Mouse (Mus musculus) CH12.LX (cell line): ENCODE measurements around the gene Smg9. TPM values are rescaled to one million over a fixed set of nuclear protein-coding genes. Genes with fewer than 3 reads are reported as not detected.

Source experiments
- DNase-seq: peaks from one replicate; pipeline ENCODE4 v3.0.0-alpha.2; 2013; ENCODE audit errors: extremely low read depth
- H3K27ac ChIP-seq: 2 replicates; pipeline ENCODE4 v1.5.1; 2012; ENCODE audit warnings: low read depth, mild to moderate bottlenecking, control low read depth, moderate library complexity; ENCODE audit not compliant: insufficient read depth
- H3K27me3 ChIP-seq: replicated peaks from 2 replicates; pipeline ENCODE3; 2012; ENCODE audit warnings: inconsistent platforms
- H3K36me3 ChIP-seq, 2 experiments: replicated peaks in 1 of 2; 2 replicates each; pipeline versions ENCODE3 to v1.6.1; 2012; ENCODE audit warnings: inconsistent platforms in 1 of 2, low read length in 1 of 2, mild to moderate bottlenecking in 1 of 2, mixed read lengths in 1 of 2, moderate library complexity in 1 of 2; ENCODE audit not compliant: control insufficient read depth in 1 of 2, insufficient read depth in 1 of 2
- H3K4me1 ChIP-seq, 2 experiments: 2 replicates each; pipeline ENCODE4 v1.6.1; 2012; ENCODE audit warnings: inconsistent platforms in 1 of 2, moderate library complexity in 1 of 2; ENCODE audit not compliant: insufficient read depth in 2 of 2, control insufficient read depth in 1 of 2
- H3K4me2 ChIP-seq: 2 replicates; pipeline ENCODE4 v1.6.1; 2012; ENCODE audit warnings: low read depth, mild to moderate bottlenecking, control low read depth; ENCODE audit not compliant: poor library complexity, insufficient read depth, severe bottlenecking
- H3K4me3 ChIP-seq, 3 experiments: fragments of 150-350 bp in 1 of 3; sonication (generic) in 1 of 3; replicated peaks in 1 of 3; 2 replicates each; pipeline versions ENCODE3 to v1.5.1; 2011 to 2012; ENCODE audit warnings: low read depth in 2 of 3, low read length in 2 of 3, mild to moderate bottlenecking in 2 of 3, moderate library complexity in 2 of 3, control low read depth in 1 of 3, improper control_type of control experiment in 1 of 3, inconsistent platforms in 1 of 3, mixed read lengths in 1 of 3; ENCODE audit not compliant: poor library complexity in 1 of 3
- H3K79me2 ChIP-seq: replicated peaks from 2 replicates; pipeline ENCODE4 v1.6.1; 2012; ENCODE audit warnings: mild to moderate bottlenecking, moderate library complexity; ENCODE audit not compliant: control insufficient read depth, poor library complexity, insufficient read depth, severe bottlenecking; ENCODE audit errors: extremely low read depth
- H3K9ac ChIP-seq: 2 replicates; pipeline ENCODE4 v1.6.1; 2012; ENCODE audit warnings: low read depth, mild to moderate bottlenecking, control low read depth, moderate library complexity; ENCODE audit not compliant: insufficient read depth
- H3K9me3 ChIP-seq: replicated peaks from 2 replicates; pipeline ENCODE3; 2012; ENCODE audit warnings: low read length, inconsistent platforms, mixed read lengths
- CHD1 ChIP-seq: IDR thresholded peaks from 2 replicates; pipeline ENCODE4 v1.6.1; 2012; ENCODE audit warnings: low read depth, low read length, improper control_type of control experiment, inconsistent platforms
- E2F4 ChIP-seq: IDR thresholded peaks from 2 replicates; pipeline ENCODE4 v1.6.1; 2011; ENCODE audit warnings: low read depth, low read length, improper control_type of control experiment; ENCODE audit not compliant: insufficient replicate concordance
- ETS1 ChIP-seq: conservative IDR thresholded peaks from 2 replicates; pipeline ENCODE4 v1.6.1; 2012; ENCODE audit warnings: low read depth, mild to moderate bottlenecking, inconsistent platforms, low read length, improper control_type of control experiment, moderate library complexity
- GABPA ChIP-seq: IDR thresholded peaks from 2 replicates; pipeline ENCODE4 v1.6.1; 2012; ENCODE audit warnings: low read depth, low read length, improper control_type of control experiment, inconsistent platforms; ENCODE audit not compliant: insufficient replicate concordance
- JUN ChIP-seq: IDR thresholded peaks from 2 replicates; pipeline ENCODE4 v1.6.1; 2011; ENCODE audit warnings: low read depth, mild to moderate bottlenecking, low read length, improper control_type of control experiment, moderate library complexity; ENCODE audit not compliant: insufficient read depth
- KAT2A ChIP-seq: IDR thresholded peaks from 2 replicates; pipeline ENCODE4 v1.6.1; 2012; ENCODE audit warnings: low read length, improper control_type of control experiment, inconsistent platforms; ENCODE audit not compliant: insufficient replicate concordance
- MAX ChIP-seq: IDR thresholded peaks from 2 replicates; pipeline ENCODE4 v1.6.1; 2011; ENCODE audit warnings: low read length, improper control_type of control experiment
- MEF2A ChIP-seq: IDR thresholded peaks from 2 replicates; pipeline ENCODE4 v1.6.1; 2014; ENCODE audit warnings: low read depth, mild to moderate bottlenecking, inconsistent platforms, low read length, improper control_type of control experiment, borderline replicate concordance
- NRF1 ChIP-seq: IDR thresholded peaks from 2 replicates; pipeline ENCODE4 v1.6.1; 2014; ENCODE audit warnings: low read depth, mild to moderate bottlenecking, inconsistent platforms, low read length, improper control_type of control experiment, moderate library complexity
- PAX5 ChIP-seq: IDR thresholded peaks from 2 replicates; pipeline ENCODE4 v1.6.1; 2012; ENCODE audit warnings: low read length, inconsistent platforms, mixed read lengths
- SIN3A ChIP-seq: IDR thresholded peaks from 2 replicates; pipeline ENCODE4 v1.6.1; 2012; ENCODE audit warnings: low read length, improper control_type of control experiment, inconsistent platforms
- SMC3 ChIP-seq: IDR thresholded peaks from 2 replicates; pipeline ENCODE4 v1.6.1; 2011; ENCODE audit warnings: low read depth, low read length, improper control_type of control experiment
- TCF12 ChIP-seq: IDR thresholded peaks from 2 replicates; pipeline ENCODE4 v1.6.1; 2014; ENCODE audit warnings: low read depth, mild to moderate bottlenecking, inconsistent platforms, low read length, improper control_type of control experiment
- UBTF ChIP-seq: IDR thresholded peaks from 2 replicates; pipeline ENCODE4 v1.6.1; 2012; ENCODE audit warnings: low read depth, mild to moderate bottlenecking, inconsistent platforms, low read length, improper control_type of control experiment, moderate library complexity
- USF1 ChIP-seq: IDR thresholded peaks from 2 replicates; pipeline ENCODE4 v1.6.1; 2014; ENCODE audit warnings: low read depth, mild to moderate bottlenecking, inconsistent platforms, low read length, improper control_type of control experiment
- ZC3H11A ChIP-seq: IDR thresholded peaks from 2 replicates; pipeline ENCODE4 v1.6.1; 2012; ENCODE audit warnings: low read depth, mild to moderate bottlenecking, inconsistent platforms, low read length, improper control_type of control experiment
- ZKSCAN1 ChIP-seq: IDR thresholded peaks from 2 replicates; pipeline ENCODE4 v1.6.1; 2012; ENCODE audit warnings: low read depth, inconsistent platforms, low read length, improper control_type of control experiment, borderline replicate concordance
- ZNF384 ChIP-seq: IDR thresholded peaks from 2 replicates; pipeline ENCODE4 v1.6.1; 2012; ENCODE audit warnings: low read depth, low read length, improper control_type of control experiment, inconsistent platforms
- dilution Hi-C: fragments of 300-500 bp; cut with MboI; formaldehyde crosslinking; loops from 2 replicates; pipeline ENCODE4 v1.14.3; 2020; ENCODE audit warnings: low sequenced_read_pairs; ENCODE audit not compliant: extremely low pct_unique_long_range_greater_than_20kb, extremely low pct_ligation_motif_present
- in situ Hi-C: fragments of 300-500 bp; cut with MboI; formaldehyde crosslinking; loops from 3 replicates; pipeline ENCODE4 v1.14.3; 2019; ENCODE audit warnings: low sequenced_read_pairs, low pct_ligation_motif_present, low pct_unique_long_range_greater_than_20kb, mixed read lengths
- polyA plus RNA-seq: library from polyadenylated mRNA; unstranded; fragments of >175 nt; gene quantifications from 2 replicates; pipeline ENCODE4 v1.2.1, GENCODE M21; 2012; ENCODE audit warnings: low read depth; ENCODE audit not compliant: insufficient read length
- total RNA-seq, 2 experiments: library from RNA; depleted of rRNA; stranded (reverse); fragments of 300-350 nt in 1 of 2; fragments of >200 nt in 1 of 2; gene quantifications; 2 replicates each; pipeline ENCODE4 v1.2.3; 2012 to 2014

Gene Smg9
- total and polyA plus RNA-seq, 3 experiments = 19.9 to 26.8 (median 20.5) TPM

GRCm38 (mm10) chr7:24413630-24414029 is 14.2 kb downstream of the Smg9 start:
- no peak for TF ChIP-seq ZNF384

GRCm38 (mm10) chr7:24415261-24415660 is 15.8 kb downstream of the Smg9 start:
- no peak for TF ChIP-seq E2F4
- no peak for TF ChIP-seq MAX
- TF ChIP-seq ZKSCAN1 = no peak
- TF ChIP-seq, all 38 proteins: peak for 0
- in situ Hi-C loops = no loop called here
- H3K36me3 ChIP-seq = peaks cover 25 to 78% of the 10 kb centered on the region in 2 experiments

More at GRCm38 (mm10) chr7:24413630-24414029, 14.2 kb downstream of the Smg9 start:
- Histone ChIP-seq H3K27ac (no peak overlapping the region), H3K4me2 (no peak overlapping the region), H3K4me1 (peaks cover 0 to 8% of the 10 kb centered on the region in 2 experiments; a peak in 1 of 4 replicates), H3K27me3 (no peaks in the 10 kb centered on the region), H3K9ac (no peak overlapping the region), H3K9me3 (peaks cover 5% of the 10 kb centered on the region), H3K79me2 (no peaks in the 10 kb centered on the region), H3K36me3 (peaks cover 20 to 78% of the 10 kb centered on the region in 2 experiments), H3K4me3 (no peak overlapping the region)
- dilution Hi-C loops = no loop called here
- peak; percentile 18 for DNase-seq
- in situ Hi-C loops = no loop called here

GRCm38 (mm10) chr7:24419579-24419978 is 20.2 kb downstream of the Smg9 start:
- TF ChIP-seq KAT2A = no peak
- TF ChIP-seq GABPA = no peak
- TF ChIP-seq ZC3H11A = no peak
- TF ChIP-seq E2F4 = no peak
- no peak for TF ChIP-seq NRF1
- no peak for TF ChIP-seq SIN3A
- TF ChIP-seq UBTF = no peak
- no peak for TF ChIP-seq TCF12
- no peak for TF ChIP-seq JUN
- TF ChIP-seq MEF2A = no peak
- no peak for TF ChIP-seq MAX
- TF ChIP-seq USF1 = no peak
- no peak for TF ChIP-seq PAX5
- no peak for TF ChIP-seq CHD1
- TF ChIP-seq ETS1 = no peak
- no peak for TF ChIP-seq ZNF384
- no peak for TF ChIP-seq SMC3
- H3K27me3 ChIP-seq = no peaks in the 10 kb centered on the region
- in situ Hi-C loops (no loop called here), dilution Hi-C loops (no loop called here)
- H3K4me1 ChIP-seq = no peaks in the 10 kb centered on the region
- H3K4me2 ChIP-seq = no peak overlapping the region
- H3K27ac ChIP-seq = no peak overlapping the region
- no peak for DNase-seq
- H3K9ac ChIP-seq = no peak overlapping the region
- no peaks in the 10 kb centered on the region for H3K9me3 ChIP-seq
- no peak overlapping the region for H3K4me3 ChIP-seq
- peaks cover 32 to 90% of the 10 kb centered on the region in 2 experiments for H3K36me3 ChIP-seq
- H3K79me2 ChIP-seq = no peaks in the 10 kb centered on the region

More at GRCm38 (mm10) chr7:24415261-24415660, 15.8 kb downstream of the Smg9 start:
- Histone ChIP-seq H3K9ac (no peak overlapping the region), H3K4me1 (peaks cover 0 to 8% of the 10 kb centered on the region in 2 experiments; a peak in 1 of 4 replicates), H3K27ac (no peak overlapping the region), H3K9me3 (peaks cover 5% of the 10 kb centered on the region), H3K4me3 (no peak overlapping the region), H3K27me3 (no peaks in the 10 kb centered on the region), H3K4me2 (no peak overlapping the region), H3K79me2 (no peaks in the 10 kb centered on the region)
- dilution Hi-C loops = no loop called here
- no peak for DNase-seq
